Mouse (Mus musculus): ENCODE measurements around the gene Lonrf2. TPM values are rescaled to one million over a fixed set of nuclear protein-coding genes. Genes with fewer than 3 reads are reported as not detected.

The Lonrf2 gene
- polyA plus RNA-seq (2015; fragmentation: Nextera tagmentation; extraction: Ambion mirVana), result 2.2 and 3.1 TPM in 2 replicates

GRCm38 (mm10) chr1:38836477-38836872 is at the start of gene Lonrf2:
Lonrf2 (minus strand) TSS chr1:38836711.
- peak within 1 kb of the TSS; percentile 74 for H3K4me3 ChIP-seq
- peak; percentile 60 for ATAC-seq (ENCODE audit: insufficient number of reproducible peaks, insufficient read depth, low FRiP score, low TSS enrichment, low read depth)
- WGBS, result 1% methylated on average over 47 of the region's 47 CpGs
- no peaks in the 10 kb centered on the region for H3K36me3 ChIP-seq
- peaks cover 52% of the 10 kb centered on the region for H3K27me3 ChIP-seq
- H3K9me3 ChIP-seq, result no peaks in the 10 kb centered on the region
- H3K4me1 ChIP-seq, result peaks cover 5% of the 10 kb centered on the region; the same call in 1 of the 2 replicates
- H3K9ac ChIP-seq, result peak within 1 kb of the TSS; percentile 83
- no peak within 1 kb of the TSS for H3K27ac ChIP-seq
- peak within 1 kb of the TSS; percentile 99 for H3K4me2 ChIP-seq

GRCm38 (mm10) chr1:38885956-38886355 is 49.4 kb upstream of the Lonrf2 start:
- Histone ChIP-seq H3K4me3 (no peak overlapping the region), H3K4me2 (no peak overlapping the region), H3K9me3 (no peaks in the 10 kb centered on the region), H3K4me1 (peaks cover 28% of the 10 kb centered on the region), H3K9ac (no peak overlapping the region), H3K36me3 (peaks cover 11% of the 10 kb centered on the region; the same call in 1 of the 2 replicates), H3K27ac (0 out of 2 replicates have a peak overlapping the region, but pooled peaks have one; percentile 7), H3K27me3 (no peaks in the 10 kb centered on the region)
- WGBS, result 51% methylated on average over 2 of the region's 2 CpGs
- no peak for ATAC-seq (ENCODE audit: insufficient number of reproducible peaks, insufficient read depth, low FRiP score, low TSS enrichment, low read depth)

GRCm38 (mm10) chr1:38883766-38884165 is 47.3 kb upstream of the Lonrf2 start:
- 81% methylated on average over 9 of the region's 9 CpGs for WGBS
- Histone ChIP-seq H3K4me3 (no peak overlapping the region), H3K4me1 (peaks cover 18% of the 10 kb centered on the region), H3K27me3 (no peaks in the 10 kb centered on the region), H3K9ac (no peak overlapping the region), H3K36me3 (peaks cover 15% of the 10 kb centered on the region), H3K27ac (no peak overlapping the region), H3K9me3 (no peaks in the 10 kb centered on the region), H3K4me2 (no peak overlapping the region)
- no peak for ATAC-seq (ENCODE audit: insufficient number of reproducible peaks, insufficient read depth, low FRiP score, low TSS enrichment, low read depth)

GRCm38 (mm10) chr1:38882746-38883145 is 46.2 kb upstream of the Lonrf2 start:
- Histone ChIP-seq H3K36me3 (peaks cover 15% of the 10 kb centered on the region), H3K9me3 (no peaks in the 10 kb centered on the region), H3K4me3 (no peak overlapping the region), H3K27me3 (no peaks in the 10 kb centered on the region), H3K4me2 (no peak overlapping the region), H3K4me1 (peaks cover 9% of the 10 kb centered on the region), H3K27ac (no peak overlapping the region), H3K9ac (no peak overlapping the region)
- no peak for ATAC-seq (ENCODE audit: insufficient number of reproducible peaks, insufficient read depth, low FRiP score, low TSS enrichment, low read depth)
- WGBS, result 78% methylated on average over 4 of the region's 4 CpGs

GRCm38 (mm10) chr1:38881366-38881765 is 44.9 kb upstream of the Lonrf2 start:
- Histone ChIP-seq H3K27ac (no peak overlapping the region), H3K4me2 (no peak overlapping the region), H3K36me3 (peaks cover 15% of the 10 kb centered on the region), H3K4me3 (no peak overlapping the region), H3K9ac (no peak overlapping the region), H3K9me3 (no peaks in the 10 kb centered on the region), H3K4me1 (peaks cover 14% of the 10 kb centered on the region), H3K27me3 (no peaks in the 10 kb centered on the region)
- ATAC-seq (ENCODE audit: insufficient number of reproducible peaks, insufficient read depth, low FRiP score, low TSS enrichment, low read depth), result no peak
- 75% methylated on average over 4 of the region's 4 CpGs for WGBS

GRCm38 (mm10) chr1:38876671-38877382 is 40.3 kb upstream of the Lonrf2 start:
- peaks cover 18% of the 10 kb centered on the region for H3K36me3 ChIP-seq
- 57% methylated on average over 5 of the region's 5 CpGs for WGBS

GRCm38 (mm10) chr1:38873911-38874310 is 37.4 kb upstream of the Lonrf2 start:
- H3K4me1 ChIP-seq, result 0 out of 2 replicates have a peak, but pooled peaks cover 11% of the 10 kb centered on the region
- H3K36me3 ChIP-seq, result peaks cover 25% of the 10 kb centered on the region
- no peak overlapping the region for H3K4me2 ChIP-seq
- WGBS, result 80% methylated on average over 5 of the region's 5 CpGs
- no peaks in the 10 kb centered on the region for H3K27me3 ChIP-seq
- no peak overlapping the region for H3K9ac ChIP-seq
- H3K9me3 ChIP-seq, result no peaks in the 10 kb centered on the region
- ATAC-seq (ENCODE audit: insufficient number of reproducible peaks, insufficient read depth, low FRiP score, low TSS enrichment, low read depth), result no peak
- no peak overlapping the region for H3K4me3 ChIP-seq
- no peak overlapping the region for H3K27ac ChIP-seq

More at GRCm38 (mm10) chr1:38876671-38877382, 40.3 kb upstream of the Lonrf2 start:
- ATAC-seq (ENCODE audit: insufficient number of reproducible peaks, insufficient read depth, low FRiP score, low TSS enrichment, low read depth), result no peak
- Histone ChIP-seq H3K9ac (no peak overlapping the region), H3K27ac (no peak overlapping the region), H3K9me3 (no peaks in the 10 kb centered on the region), H3K4me3 (no peak overlapping the region), H3K4me1 (0 out of 2 replicates have a peak, but pooled peaks cover 8% of the 10 kb centered on the region), H3K27me3 (no peaks in the 10 kb centered on the region), H3K4me2 (no peak overlapping the region)

- no peaks in the 10 kb centered on the region for H3K27me3 ChIP-seq
- no peak overlapping the region for H3K27ac ChIP-seq
- no peak overlapping the region for H3K4me2 ChIP-seq
- no peaks in the 10 kb centered on the region for H3K9me3 ChIP-seq
- no peak for ATAC-seq (ENCODE audit: insufficient number of reproducible peaks, insufficient read depth, low FRiP score, low TSS enrichment, low read depth)
- H3K4me3 ChIP-seq, result no peak overlapping the region
- H3K9ac ChIP-seq, result no peak overlapping the region
- peaks cover 35% of the 10 kb centered on the region for H3K36me3 ChIP-seq
- whole genome bisulfite sequencing, result 89% methylated on average over 6 of the region's 6 CpGs
- 0 out of 2 replicates have a peak, but pooled peaks cover 6% of the 10 kb centered on the region for H3K4me1 ChIP-seq
Measured at GRCm38 (mm10) chr1:38871834-38872233, 35.3 kb upstream of the Lonrf2 start.

- H3K9ac ChIP-seq, result no peak overlapping the region
- H3K27ac ChIP-seq, result no peak overlapping the region
- peaks cover 55% of the 10 kb centered on the region for H3K36me3 ChIP-seq
- no peaks in the 10 kb centered on the region for H3K27me3 ChIP-seq
- ATAC-seq (ENCODE audit: insufficient number of reproducible peaks, insufficient read depth, low FRiP score, low TSS enrichment, low read depth), result no peak
- no peak overlapping the region for H3K4me3 ChIP-seq
- no peaks in the 10 kb centered on the region for H3K9me3 ChIP-seq
- 0 out of 2 replicates have a peak, but pooled peaks cover 2% of the 10 kb centered on the region for H3K4me1 ChIP-seq
- 43% methylated on average over 13 of the region's 13 CpGs for WGBS
- no peak overlapping the region for H3K4me2 ChIP-seq
Measured at GRCm38 (mm10) chr1:38869398-38870195, 33.1 kb upstream of the Lonrf2 start.

GRCm38 (mm10) chr1:38866242-38866641 is 29.7 kb upstream of the Lonrf2 start:
- Histone ChIP-seq H3K9me3 (no peaks in the 10 kb centered on the region), H3K27me3 (no peaks in the 10 kb centered on the region), H3K27ac (no peak overlapping the region), H3K9ac (no peak overlapping the region), H3K4me2 (no peak overlapping the region), H3K4me1 (0 out of 2 replicates have a peak, but pooled peaks cover 2% of the 10 kb centered on the region), H3K36me3 (peaks cover 41% of the 10 kb centered on the region), H3K4me3 (no peak overlapping the region)
- 86% methylated on average over 5 of the region's 5 CpGs for WGBS
- no peak for ATAC-seq (ENCODE audit: insufficient number of reproducible peaks, insufficient read depth, low FRiP score, low TSS enrichment, low read depth)

GRCm38 (mm10) chr1:38864341-38864740 is 27.8 kb upstream of the Lonrf2 start:
- Histone ChIP-seq H3K27ac (no peak overlapping the region), H3K9me3 (no peaks in the 10 kb centered on the region), H3K4me2 (no peak overlapping the region), H3K4me1 (no peaks in the 10 kb centered on the region), H3K27me3 (no peaks in the 10 kb centered on the region), H3K4me3 (no peak overlapping the region), H3K9ac (0 out of 2 replicates have a peak overlapping the region, but pooled peaks have one; percentile 11), H3K36me3 (peaks cover 36% of the 10 kb centered on the region)
- no peak for ATAC-seq (ENCODE audit: insufficient number of reproducible peaks, insufficient read depth, low FRiP score, low TSS enrichment, low read depth)
- 74% methylated on average over 9 of the region's 9 CpGs for WGBS
